Mouse (Mus musculus) liver, embryonic 14.5 days (tissue): ENCODE results near the gene Loxl3. TPM values are rescaled to one million over a fixed set of nuclear protein-coding genes. Genes with fewer than 3 reads are reported as not detected.

ENCODE experiments used
- ATAC-seq: fragments of 200-750 bp; cut with Nextera tagmentation; 2 replicates; pipeline ENCODE4 v1.8.0; 2017; ENCODE audit warnings: moderate number of reproducible peaks, mild to moderate bottlenecking, moderate library complexity; ENCODE audit not compliant: insufficient read depth
- DNase-seq, 3 experiments: peaks; one replicate each; pipeline ENCODE4 v3.0.0-alpha.2; 2012 to 2013; ENCODE audit warnings: low read depth in 3 of 3, low spot score in 3 of 3
- H3K27ac ChIP-seq: fragments of 300-500 bp; sonication (generic); 2 replicates; pipeline ENCODE4 v1.5.1; 2014; ENCODE audit warnings: moderate library complexity, mild to moderate bottlenecking, control low read depth, inconsistent platforms
- H3K27me3 ChIP-seq: fragments of 300-500 bp; sonication (generic); 2 replicates; pipeline ENCODE4 v1.6.1; 2014; ENCODE audit warnings: mild to moderate bottlenecking, low read length, moderate library complexity; ENCODE audit not compliant: control insufficient read depth, insufficient read depth
- H3K36me3 ChIP-seq: fragments of 300-500 bp; sonication (generic); replicated peaks from 2 replicates; pipeline ENCODE4 v1.6.1; 2014; ENCODE audit warnings: low read depth; ENCODE audit not compliant: control insufficient read depth, insufficient read depth
- H3K4me1 ChIP-seq, 2 experiments: fragments of 200-500 bp in 1 of 2; fragments of 300-500 bp in 1 of 2; sonication (generic) in 1 of 2; replicated peaks; 2 replicates each; pipeline ENCODE4 v1.6.1; 2012 to 2014; ENCODE audit warnings: antibody characterized with exemption in 1 of 2, inconsistent platforms in 1 of 2, low read length in 1 of 2; ENCODE audit not compliant: control insufficient read depth in 2 of 2, insufficient read depth in 2 of 2
- H3K4me2 ChIP-seq: fragments of 300-500 bp; sonication (generic); 2 replicates; pipeline ENCODE4 v1.6.1; 2014; ENCODE audit warnings: low read depth, mild to moderate bottlenecking, control low read depth, moderate library complexity
- H3K4me3 ChIP-seq, 2 experiments: fragments of 200-500 bp in 1 of 2; fragments of 300-500 bp in 1 of 2; sonication (generic) in 1 of 2; 2 replicates each; pipeline ENCODE4 v1.5.1; 2012 to 2014; ENCODE audit warnings: low read depth in 2 of 2, low read length in 2 of 2, mild to moderate bottlenecking in 2 of 2, control low read depth in 1 of 2, inconsistent platforms in 1 of 2, moderate library complexity in 1 of 2; ENCODE audit not compliant: insufficient read depth in 1 of 2
- H3K9ac ChIP-seq: fragments of 300-500 bp; sonication (generic); replicated peaks from 2 replicates; pipeline ENCODE4 v1.6.1; 2014; ENCODE audit warnings: mild to moderate bottlenecking, control low read depth, moderate library complexity
- H3K9me3 ChIP-seq: fragments of 300-500 bp; sonication (generic); 2 replicates; pipeline ENCODE4 v1.6.1; 2016; ENCODE audit warnings: low read length, mixed read lengths; ENCODE audit not compliant: control insufficient read depth
- CTCF ChIP-seq: IDR thresholded peaks from 2 replicates; pipeline ENCODE4 v1.5.1; 2016; ENCODE audit warnings: antibody characterized with exemption, low read depth, control low read depth
- EP300 ChIP-seq: IDR thresholded peaks from 2 replicates; pipeline ENCODE4 v1.6.1; 2016; ENCODE audit warnings: antibody characterized with exemption, low read depth
- WGBS: fragments of 180-500 bp; shearing (Covaris S2); extraction: QIAGEN DNeasy Blood & Tissue Kit; methylation state at CpG from one replicate; pipeline ENCODE4 v1.1.7; 2014; ENCODE audit not compliant: insufficient replicate concordance; 5-methylcytosine and 5-hydroxymethylcytosine counted together
- polyA plus RNA-seq, 2 experiments: library from polyadenylated mRNA; depleted of rRNA in 1 of 2; stranded (reverse) in 1 of 2; unstranded in 1 of 2; fragments of >200 nt; fragmentation: Nextera tagmentation in 1 of 2; extraction: Ambion mirVana in 1 of 2; gene quantifications; 2 replicates each; pipeline versions ENCODE4 v1.2.1 to v1.2.3; 2012 to 2014

The Loxl3 gene
- polyA plus RNA-seq, 2 experiments, result 1.1 to 1.6 TPM

DNA sequence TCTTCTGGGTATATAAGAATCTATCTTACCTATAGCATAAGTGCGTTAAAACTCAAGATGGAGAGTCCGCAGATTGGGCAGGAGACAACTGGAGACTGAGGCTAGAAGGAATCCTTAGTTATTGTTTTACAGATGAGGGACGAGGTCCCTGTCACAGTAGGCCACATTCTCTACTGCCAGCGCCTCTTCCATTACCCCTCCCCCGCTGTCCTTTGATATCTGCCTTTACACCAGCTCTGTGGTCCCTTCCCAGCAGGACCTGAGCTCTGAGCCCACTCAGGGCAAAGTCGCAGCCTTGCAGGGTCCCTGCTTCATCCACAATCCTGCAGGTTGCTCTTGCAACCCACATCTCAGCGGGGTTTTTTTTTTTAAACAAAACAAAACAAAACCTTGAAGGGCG, 34.2 kb downstream of the Loxl3 start:
- no peak for TF ChIP-seq EP300
- peak overlapping the region in 1 of 2 experiments; percentile 16; a peak in 2 of 4 replicates for H3K4me3 ChIP-seq
- no peaks in the 10 kb centered on the region for H3K4me1 ChIP-seq
- no peaks in the 10 kb centered on the region for H3K36me3 ChIP-seq
- H3K27ac ChIP-seq, result no peak overlapping the region
- H3K9ac ChIP-seq, result no peak overlapping the region
- H3K9me3 ChIP-seq, result no peaks in the 10 kb centered on the region
- WGBS, result 15% methylated on average over 8 of the region's 8 CpGs
- peak overlapping the region; percentile 31 for H3K4me2 ChIP-seq
- ATAC-seq (no peak), DNase-seq (no peak)
- H3K27me3 ChIP-seq, result peaks cover 99% of the 10 kb centered on the region

DNA sequence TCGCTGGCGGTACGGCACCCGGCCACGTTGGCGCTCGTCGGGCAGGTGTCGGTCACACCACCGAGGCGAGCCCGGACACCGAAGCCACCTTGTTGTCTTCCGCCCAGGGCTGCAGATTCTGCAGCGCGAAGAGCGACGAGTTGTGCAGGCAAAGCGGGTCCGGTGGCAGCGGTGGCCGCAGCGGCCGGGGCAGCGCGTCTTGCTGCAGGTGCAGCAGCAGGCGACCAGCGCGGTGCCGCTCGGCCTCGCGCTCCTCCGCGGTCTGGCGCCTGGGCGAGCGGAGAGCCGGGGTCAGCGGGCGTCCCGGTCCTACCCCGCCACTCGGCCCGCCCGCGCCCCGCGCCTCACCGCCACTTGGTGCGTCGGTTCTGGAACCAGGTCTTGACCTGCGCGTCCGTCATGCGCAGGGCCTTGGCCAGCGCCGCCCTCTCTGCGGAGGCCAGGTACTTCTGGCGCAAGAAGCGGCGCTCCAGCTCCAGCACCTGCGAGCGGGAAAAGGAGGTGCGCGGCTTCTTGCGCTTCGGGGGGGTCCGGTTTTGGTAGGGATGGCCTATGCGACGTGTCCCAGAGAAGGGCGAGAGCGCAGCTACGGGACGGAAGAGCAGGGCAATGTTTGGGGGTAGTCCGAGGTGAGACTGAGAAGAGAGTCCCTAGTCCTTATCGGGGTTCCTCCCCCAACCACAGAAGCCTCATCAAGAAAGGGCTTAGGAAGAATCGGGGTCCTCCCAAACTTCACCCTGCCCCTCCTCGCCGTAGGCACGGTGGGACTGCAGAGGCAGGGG, 34.9 kb downstream of the Loxl3 start:
- TF ChIP-seq CTCF, result no peak
- TF ChIP-seq EP300, result no peak
- H3K27me3 ChIP-seq, result peaks cover 98% of the 10 kb centered on the region
- H3K27ac ChIP-seq, result no peak overlapping the region
- WGBS, result 2% methylated on average over 81 of the region's 81 CpGs
- DNase-seq (no peak), ATAC-seq (no peak)
- no peaks in the 10 kb centered on the region for H3K9me3 ChIP-seq
- no peaks in the 10 kb centered on the region for H3K36me3 ChIP-seq
- H3K4me1 ChIP-seq, result no peaks in the 10 kb centered on the region
- H3K9ac ChIP-seq, result no peak overlapping the region
- H3K4me3 ChIP-seq, result peak overlapping the region in 1 of 2 experiments; percentile 16; a peak in 2 of 4 replicates
- H3K4me2 ChIP-seq, result peak overlapping the region; percentile 31

DNA sequence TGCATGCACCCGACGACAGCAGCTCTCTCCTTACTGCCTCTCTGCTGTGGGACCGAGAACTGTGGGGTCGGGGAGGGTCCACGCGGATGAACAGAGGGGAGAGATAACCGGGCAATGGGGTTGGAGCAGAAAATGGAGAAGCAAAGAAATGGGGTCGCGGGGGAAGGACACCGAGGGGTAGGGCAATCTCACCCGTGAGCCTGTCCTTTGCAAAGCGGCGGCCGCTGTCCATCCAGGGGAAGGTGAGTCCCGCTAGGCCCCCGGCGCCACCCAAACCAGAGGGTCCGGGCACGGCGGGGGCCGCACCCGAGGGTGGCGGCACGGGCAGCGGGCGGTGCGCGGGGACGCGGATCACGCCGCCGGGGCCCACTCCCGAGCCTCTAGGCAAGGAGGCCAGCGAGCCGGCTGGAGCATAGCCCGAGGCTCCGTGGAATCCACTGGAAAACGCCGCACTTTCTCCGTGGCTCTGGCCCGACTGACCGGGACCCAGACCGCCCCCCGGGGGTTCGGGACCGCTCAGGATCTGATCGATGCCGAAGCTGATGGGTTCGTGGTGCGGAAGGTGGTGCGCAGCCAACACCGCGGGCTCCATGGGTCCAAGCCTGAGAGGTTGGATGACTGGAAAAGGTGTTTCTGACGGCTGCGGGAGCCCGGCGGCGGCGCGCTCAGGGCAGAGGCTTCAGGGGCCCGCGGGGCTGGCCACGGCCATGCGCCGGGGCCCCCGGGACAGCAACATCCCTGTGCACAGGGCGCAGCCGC, 35.7 kb downstream of the Loxl3 start:
- ATAC-seq (no peak), DNase-seq (no peak)
- peaks cover 98% of the 10 kb centered on the region for H3K27me3 ChIP-seq
- TF ChIP-seq EP300 (no peak), CTCF (no peak)
- no peak overlapping the region for H3K27ac ChIP-seq
- H3K9me3 ChIP-seq, result no peaks in the 10 kb centered on the region
- no peak overlapping the region for H3K9ac ChIP-seq
- no peak overlapping the region; the same call in 1 of the 2 replicates for H3K4me2 ChIP-seq
- no peaks in the 10 kb centered on the region for H3K4me1 ChIP-seq
- peak overlapping the region in 1 of 2 experiments; percentile 3; a peak in 1 of 4 replicates for H3K4me3 ChIP-seq
- WGBS, result 2% methylated on average over 69 of the region's 69 CpGs
- H3K36me3 ChIP-seq, result no peaks in the 10 kb centered on the region

DNA sequence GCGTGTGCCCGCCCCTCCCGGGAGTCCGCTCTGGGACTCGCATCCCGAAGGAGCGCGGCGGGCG, 36.1 kb downstream of the Loxl3 start, which contains the start of gene Tlx2:
Gene Tlx2, minus strand, starts transcription at position 47 of the 64 bp plus-strand sequence.
- H3K4me2 ChIP-seq, result peak within 1 kb of the TSS; percentile 8; the same call in 1 of the 2 replicates
- H3K9me3 ChIP-seq, result no peaks in the 10 kb centered on the region
- no peak for DNase-seq
- H3K36me3 ChIP-seq, result no peaks in the 10 kb centered on the region
- WGBS, result 1% methylated on average over 10 of the region's 10 CpGs
- no peak for TF ChIP-seq CTCF
- no peak for TF ChIP-seq EP300
- no peak within 1 kb of the TSS for H3K27ac ChIP-seq
- H3K9ac ChIP-seq, result no peak within 1 kb of the TSS
- H3K27me3 ChIP-seq, result peaks cover 96% of the 10 kb centered on the region
- peak within 1 kb of the TSS in 1 of 2 experiments; percentile 16; a peak in 1 of 4 replicates for H3K4me3 ChIP-seq
- H3K4me1 ChIP-seq, result no peaks in the 10 kb centered on the region
- no peak for ATAC-seq
